Mouse (Mus musculus) fibroblast of lung, adult 2 months (primary cell): ENCODE measurements around the gene Phldb1.

Experiments
- DNase-seq: peaks from one replicate; pipeline ENCODE4 v3.0.0-alpha.2; 2011; ENCODE audit warnings: low read depth

The Phldb1 gene

DNA sequence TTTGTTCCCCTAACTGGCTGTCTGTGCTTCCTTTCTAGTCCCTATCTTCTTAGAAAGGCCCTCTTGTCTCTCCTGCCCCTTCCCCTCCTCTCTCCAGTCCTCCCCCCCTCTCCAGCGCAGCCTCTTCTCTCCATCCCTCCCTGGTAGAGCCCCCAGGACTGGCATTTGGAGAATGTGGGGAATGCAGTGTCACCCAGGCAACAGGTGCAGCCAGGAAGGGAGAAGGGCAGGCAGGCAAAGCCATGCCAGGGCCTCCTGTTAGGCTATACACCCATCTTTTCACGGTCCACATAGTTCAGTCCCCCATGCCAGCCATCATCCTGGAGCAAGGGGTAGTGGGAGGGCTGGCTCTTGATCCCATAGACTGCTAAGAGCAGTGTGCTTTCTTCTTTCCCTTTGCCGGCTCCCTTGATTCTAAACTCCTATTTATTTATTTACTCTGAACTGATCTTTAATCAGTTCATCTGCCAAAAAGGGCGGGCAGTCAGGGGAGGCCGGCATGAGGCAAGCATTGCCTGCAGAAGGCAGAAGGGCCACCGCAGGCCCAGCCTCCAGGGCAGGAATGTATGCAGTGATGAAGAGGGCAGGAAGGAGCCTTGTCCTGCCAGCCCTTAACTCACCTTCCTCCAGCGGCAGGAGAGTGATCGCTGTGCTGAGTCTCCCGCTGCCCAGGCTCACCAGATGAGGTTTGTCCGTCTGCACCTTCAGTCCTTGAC, 8.4 kb downstream of the Phldb1 start:
- DNase-seq, result no peak

DNA sequence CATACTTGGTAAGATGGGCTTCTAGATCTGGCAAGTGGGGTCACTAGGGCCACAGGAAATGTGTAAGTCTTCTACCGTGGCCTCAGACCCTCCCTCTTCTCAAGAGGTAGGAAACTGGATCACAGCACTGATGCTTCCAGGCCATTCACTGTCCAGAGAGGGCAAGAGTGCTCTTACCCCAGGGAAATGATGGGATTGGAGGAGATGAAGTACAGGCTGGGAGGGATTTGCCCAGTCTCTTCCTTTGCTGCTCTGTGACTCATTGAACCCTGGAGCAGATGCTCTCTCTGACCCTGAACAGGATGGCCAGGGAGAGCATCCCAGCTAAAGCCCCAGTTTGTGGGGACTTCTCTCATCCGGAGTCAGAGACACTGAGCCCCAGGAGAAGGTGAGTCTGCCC, 10.3 kb downstream of the Phldb1 start:
- no peak for DNase-seq

DNA sequence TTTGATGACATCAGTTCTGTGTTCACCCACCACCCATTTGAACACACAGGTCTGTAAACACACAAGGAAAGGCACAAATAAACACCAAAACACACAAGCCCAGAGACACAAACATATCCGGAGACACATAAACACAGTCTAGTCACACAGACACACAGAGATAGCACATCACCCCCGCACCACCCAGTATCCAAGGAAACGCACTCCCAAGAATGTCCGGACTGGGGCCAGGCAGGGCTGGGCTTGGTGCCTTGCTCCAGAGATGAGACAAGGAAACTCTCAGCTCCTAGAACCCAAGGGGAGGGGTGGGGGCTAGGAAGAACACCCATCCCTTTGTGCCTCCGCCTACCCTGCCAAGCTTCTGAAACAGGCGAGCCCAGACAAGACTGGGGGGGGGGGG, 10.8 kb downstream of the Phldb1 start:
- no peak for DNase-seq

DNA sequence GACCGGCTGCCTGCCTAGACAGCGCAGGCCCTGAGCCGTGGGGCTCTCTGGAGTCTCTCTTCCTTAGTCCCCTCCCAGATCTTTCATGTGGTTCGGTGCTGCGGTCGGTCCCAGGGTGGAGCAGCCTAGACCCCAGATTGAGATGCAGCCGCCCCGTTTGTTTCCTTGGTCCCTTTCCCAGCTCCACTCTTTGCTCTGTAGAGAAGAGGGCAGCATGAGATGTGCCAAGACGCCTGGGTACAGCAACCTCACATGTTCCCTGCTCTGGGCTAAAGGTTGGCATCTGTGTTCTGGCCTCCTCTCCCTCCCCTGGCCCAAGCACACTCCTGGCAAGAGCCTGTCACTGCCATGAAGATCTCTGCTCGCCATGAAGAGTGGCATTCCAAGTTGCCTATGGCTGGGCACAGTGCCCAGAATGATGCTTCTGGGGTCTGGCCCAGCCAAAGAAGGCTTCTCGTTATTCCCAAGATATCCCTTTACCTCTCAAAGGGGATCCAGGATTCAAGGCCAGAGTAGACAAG, 11.4 kb downstream of the Phldb1 start:
- DNase-seq, result no peak

DNA sequence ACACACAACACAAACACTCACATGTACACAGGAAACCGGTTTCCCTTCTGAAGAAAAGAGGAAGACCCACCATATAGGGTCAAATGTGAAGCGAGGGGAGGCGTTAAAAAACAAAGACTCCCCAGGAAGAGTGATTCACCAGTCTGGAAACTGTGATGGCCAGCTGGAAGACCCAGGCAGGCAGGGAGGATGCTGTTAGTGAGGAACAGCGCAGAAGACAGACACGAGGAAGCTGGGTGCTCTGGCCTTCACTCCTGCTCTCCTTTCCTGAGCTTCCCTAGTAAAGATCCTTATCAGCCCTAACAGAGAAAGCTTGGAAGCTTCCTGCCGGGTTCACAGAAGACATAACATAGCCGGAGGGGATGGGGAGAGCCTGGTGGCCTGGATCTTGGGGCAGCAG, 12.0 kb downstream of the Phldb1 start:
- DNase-seq, result no peak

DNA sequence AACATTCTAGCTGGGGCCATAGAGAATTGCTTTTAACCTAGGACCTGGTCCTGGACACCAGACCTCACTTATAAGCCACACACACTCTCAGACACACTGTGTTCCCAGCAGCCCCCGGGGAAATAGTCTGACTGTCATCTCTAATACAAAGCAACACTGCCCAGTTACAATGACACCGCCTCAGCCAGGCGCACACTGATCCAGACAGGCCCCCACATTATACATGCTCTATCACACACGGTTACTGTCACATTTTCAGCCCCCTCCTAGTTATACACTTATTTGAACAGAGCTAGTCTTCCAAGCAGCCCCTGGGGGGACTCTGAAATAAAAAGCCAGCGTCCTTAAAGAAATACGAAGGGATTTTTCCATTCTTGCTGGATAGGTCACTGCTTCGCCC, 12.4 kb downstream of the Phldb1 start:
- no peak for DNase-seq

DNA sequence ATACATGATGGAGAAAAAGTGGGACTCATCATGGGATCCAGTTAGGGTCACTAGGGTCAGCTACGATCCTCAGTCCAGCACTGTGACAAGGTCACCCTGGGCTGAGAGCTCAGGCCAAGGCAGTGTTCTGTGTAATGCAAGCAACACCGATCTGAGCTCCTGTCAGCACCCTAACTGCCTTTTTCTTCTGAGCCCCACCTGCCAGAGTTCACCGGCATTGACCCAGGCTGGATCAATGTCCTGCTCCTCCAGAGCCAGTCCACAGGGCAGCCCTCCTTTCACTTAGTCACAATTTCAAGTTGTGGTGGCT, 13.2 kb downstream of the Phldb1 start:
- DNase-seq, result no peak

DNA sequence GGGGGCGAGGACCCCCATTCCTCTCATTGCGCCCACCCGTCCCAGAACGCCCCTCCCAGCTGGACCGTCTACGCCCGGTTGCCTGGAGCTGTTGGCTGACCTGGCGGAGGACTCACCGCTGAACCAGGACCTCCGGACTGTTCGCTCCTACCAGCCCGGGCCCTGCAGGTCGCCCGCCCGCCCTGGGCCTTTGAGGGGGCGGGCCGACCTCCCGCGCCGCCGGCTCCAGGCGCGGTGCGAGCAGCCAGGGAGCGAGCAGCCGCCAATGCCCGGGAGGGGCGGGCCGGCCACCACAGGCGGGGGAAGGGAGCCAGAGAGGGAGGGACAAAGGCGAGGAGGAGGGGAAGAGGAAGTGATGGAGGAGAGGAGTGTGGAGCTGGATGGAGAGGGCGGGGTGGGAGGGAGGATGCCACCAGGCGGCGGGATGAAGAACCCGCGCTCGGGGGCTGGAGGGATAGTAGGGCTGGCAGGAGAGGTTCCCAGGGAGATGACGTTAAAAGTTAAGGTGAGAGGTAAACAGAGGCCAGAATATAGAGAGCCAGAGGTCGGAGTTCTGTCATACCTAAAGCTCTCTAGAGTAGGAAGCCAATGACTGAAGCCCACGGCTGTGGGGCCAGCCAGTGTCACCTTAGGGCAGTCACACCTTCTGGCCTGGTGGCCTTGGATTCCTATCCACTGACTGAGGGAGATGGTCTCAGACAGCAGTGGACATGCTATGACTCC, 13.7 kb downstream of the Phldb1 start:
- peak; percentile 78 for DNase-seq

DNA sequence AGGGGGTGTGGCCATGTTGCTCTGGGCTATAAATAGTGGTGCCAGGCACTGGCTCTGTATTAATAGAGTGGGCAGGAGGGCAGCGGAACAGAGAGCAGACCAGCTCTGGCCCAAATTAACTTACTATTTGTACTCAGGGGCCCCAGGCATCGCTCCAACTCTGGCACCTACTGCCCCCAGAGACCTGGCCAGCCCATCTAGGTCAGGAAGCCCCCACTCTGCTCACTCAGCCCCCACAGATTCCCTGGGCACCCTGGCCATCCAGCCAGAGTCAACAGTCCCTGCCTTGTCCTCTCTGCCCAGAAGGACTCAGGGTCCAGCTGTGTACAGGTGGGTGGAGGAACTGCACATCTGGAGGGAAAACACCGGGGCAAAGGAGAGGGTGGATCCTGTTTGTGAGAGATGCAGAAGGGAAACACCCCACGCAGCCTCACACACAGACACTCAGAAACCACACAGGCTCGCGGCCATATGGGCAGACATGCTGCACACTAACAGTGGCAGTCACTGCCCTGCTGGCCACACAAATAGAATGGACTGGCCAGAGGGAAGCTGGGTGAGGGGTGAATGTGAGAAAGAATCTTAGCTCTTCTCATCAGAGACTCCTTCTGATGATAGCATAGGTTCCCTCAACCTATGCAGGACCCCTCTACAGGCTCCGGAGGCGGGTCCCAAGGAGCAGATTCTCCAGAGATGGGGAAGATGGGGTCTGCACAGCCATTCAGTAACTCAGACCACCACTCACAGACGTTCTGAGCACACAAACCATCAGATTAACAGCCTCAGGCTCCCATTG, 14.4 kb downstream of the Phldb1 start:
- no peak for DNase-seq

DNA sequence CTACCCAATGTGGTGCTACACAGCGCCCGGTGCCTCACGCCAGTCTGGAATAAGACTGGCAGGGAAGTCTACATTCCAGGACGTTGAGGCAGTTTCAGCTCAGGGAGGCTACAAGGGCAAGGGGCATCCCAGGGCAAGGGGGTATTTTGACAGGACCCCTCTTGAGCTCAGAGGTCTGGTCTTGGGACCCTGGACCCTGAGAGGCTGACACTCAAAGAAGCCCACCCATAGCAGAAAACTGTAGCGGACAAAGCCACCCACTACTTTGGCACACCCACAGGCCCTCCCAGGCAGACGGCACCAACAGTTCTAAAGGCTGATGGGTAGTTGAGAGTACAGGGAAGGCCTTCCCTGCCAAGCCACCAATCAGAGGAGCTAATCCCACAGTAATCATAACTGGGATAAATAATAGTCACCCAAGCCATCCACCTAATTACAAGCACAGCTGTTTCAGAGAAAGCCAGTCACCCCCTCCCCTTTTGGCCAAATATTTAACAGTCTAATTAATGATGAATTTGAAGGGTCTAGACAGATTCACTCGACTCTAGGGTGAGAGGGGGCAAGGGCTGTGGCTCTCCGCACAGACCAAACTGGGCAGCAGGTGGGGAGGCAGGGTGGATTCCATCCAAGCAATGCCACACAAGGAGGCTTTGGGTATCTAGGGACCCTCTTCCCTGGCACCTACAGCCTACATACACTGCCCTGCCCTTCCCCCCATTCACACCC, 15.2 kb downstream of the Phldb1 start:
- DNase-seq, result no peak

DNA sequence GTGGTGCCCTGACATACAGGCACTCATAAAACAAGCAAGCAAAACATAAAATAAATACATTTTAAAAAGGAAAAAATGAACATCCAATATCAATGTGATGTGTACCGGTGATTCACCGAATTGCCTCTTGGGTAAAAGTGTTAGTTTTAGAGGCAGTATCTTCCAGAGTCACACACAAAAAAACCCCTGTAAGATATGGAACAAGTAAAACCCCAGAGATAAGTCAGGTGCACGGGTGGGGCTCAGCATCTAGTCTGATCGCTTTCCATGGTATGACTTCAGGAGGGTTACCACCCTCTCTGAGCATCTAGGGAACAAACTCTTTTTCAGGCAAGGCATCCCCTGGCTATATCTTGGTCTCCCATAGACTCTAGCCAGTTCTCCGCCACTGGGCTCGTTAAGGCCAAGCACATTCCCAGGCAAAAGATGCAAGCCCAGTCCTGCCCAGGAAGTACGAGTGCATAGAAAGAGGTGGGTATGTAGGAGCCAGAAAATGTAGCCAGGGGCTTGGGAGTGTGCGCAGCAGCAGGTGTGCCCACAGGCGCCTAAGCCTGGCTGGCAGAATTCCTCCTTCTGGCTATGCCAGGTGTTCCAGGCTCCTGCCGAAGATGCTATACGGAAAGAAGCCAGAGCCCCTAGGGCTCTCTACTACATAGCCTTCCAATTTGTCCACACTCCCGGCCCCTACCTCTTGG, 15.9 kb downstream of the Phldb1 start:
- DNase-seq, result no peak

DNA sequence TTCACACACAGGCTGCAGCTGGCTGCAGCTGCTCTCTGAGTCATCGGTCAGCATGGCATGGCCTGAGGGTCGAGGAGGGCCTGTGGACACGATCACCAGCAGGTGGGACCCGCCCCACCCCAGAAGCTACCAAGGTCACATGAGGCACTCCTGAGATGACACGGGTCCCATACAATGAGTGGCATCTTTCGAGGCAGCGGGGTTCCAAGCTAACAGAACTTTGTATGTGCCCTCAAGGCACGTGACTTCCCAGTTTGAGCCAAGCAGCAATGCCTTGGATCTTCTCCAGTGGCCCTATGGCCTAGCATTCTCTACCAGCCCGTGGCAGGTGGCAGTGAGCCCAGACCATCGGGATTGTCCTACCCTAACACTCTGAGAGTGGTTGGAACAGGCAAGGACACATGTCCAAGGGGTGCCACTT, 17.2 kb downstream of the Phldb1 start:
- DNase-seq, result no peak

DNA sequence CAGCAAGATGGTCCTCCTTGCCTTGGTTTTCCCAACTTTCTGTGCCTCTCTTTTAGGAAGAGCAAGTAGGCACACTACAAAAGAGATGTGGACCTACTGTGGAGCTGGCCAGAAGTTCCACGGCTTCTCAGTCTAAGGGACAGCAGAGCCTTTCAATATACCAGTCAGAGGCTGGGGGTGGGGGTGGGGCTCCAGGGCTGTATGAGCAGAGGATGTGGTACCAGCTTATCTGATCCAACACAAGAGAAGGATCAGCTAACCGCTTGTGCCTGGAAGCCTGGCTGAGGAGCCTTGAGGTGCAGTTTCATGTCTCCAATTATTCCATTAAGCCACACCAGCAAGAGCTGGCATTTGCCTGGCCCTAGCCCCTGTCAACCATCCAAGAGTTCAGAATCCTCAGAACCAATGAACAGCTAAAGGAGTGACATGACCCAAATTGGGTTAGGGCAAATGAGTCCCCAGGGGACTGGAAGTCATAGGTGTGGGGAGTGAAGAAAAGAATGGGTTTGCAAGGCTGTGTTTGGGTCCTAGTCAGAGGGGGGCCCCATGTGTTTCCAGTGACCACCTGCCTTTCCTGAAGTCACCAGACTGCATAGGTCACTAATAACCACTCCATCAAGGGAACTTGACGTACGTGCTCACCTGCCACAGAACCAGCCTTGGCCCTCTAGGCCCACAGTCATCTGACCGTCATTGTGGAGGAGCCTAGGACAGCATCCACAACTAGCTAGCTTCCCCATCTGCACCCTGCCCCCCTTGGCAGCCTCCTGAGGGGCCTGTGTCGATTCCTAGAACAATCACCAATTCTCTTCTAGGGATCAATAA, 17.8 kb downstream of the Phldb1 start:
- no peak for DNase-seq

DNA sequence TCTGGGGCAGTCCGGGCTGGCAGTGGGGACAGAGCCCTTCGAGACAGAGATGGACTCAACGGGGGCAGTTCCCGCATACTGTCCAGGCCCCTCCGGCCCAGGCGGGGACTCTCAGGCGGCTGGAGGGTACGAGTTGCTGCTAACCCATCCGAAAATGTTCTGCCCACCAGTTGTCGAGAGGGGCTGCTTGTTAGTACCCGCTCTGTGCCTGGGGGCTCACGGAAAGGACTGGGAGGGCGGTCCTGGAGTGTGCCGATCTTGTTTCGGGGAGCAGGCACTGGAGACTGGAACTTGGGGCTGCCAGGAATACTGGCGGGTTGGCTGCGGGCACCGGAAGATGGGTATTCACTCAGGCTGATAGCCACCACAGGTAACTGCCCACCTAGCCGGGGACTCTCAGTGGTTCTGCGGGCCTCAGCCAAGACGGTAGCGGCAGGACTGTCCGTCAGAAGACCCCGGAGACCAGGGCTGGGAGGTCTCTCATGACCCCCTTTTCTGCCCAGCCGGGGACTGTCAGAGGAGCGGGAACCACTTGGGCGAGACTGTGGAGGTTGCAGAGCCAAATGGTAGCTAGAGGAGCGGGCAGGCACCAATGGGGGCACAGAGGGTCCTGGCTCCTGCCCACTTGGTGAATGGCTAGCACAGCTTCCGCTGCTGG, 19.2 kb downstream of the Phldb1 start:
- no peak for DNase-seq

DNA sequence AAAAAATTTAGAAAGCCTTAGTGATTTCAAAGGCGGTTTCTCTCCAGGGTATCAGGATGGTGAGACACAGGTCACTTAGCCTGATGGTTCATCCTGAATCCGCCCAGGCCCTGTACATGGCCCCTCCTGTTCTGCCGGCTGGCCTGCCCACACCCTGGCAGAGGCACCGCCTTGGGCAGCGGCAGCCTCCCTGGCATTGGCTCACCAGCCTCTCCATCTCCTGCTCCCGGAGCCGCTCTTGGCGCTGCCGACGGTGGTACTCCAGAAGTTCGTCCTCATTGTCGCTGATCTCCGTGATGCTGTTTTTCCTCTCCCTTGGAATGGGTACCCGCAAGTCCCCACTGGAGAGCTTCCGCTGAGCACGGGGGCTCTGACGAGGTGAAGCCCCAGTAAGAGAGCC, 19.9 kb downstream of the Phldb1 start:
- no peak for DNase-seq

DNA sequence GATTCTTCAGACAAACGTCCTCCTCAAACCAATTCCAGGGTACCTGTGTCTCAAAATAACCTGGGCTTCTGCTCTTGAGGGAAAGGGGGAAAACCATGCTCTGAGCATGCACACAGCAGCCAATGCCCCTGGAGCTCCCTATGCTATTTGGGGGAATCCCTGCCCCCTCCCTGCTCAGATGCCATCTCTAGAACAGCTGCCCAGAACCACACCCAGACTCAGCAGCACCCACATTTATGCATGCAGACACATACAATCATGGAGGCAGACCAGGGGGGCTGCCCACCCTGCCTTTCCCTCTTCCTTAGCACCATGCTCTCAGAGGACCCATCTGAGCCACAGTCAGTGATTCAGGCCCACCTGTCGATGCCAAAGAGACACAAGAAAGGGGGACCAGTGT, 21.4 kb downstream of the Phldb1 start:
- no peak for DNase-seq

DNA sequence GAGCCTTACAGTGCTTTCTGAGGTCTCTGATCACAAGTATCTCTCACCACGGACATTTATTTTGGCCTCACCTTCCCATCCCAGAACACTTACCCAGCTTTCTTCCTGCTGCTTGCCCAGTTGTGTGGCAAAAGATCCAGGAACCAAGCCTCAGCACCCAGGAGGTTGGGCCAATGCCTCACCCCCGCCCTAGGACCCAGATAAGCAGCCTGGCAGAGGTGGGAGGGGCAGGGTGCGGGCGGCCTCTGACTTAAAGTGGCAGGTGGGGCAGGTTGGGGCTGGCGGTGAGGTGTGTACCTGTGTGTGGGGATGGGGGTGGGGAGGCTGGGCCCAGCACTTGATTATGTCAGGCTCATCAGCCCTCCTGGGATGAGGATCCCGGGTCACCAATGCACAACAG, 21.9 kb downstream of the Phldb1 start:
- no peak for DNase-seq

DNA sequence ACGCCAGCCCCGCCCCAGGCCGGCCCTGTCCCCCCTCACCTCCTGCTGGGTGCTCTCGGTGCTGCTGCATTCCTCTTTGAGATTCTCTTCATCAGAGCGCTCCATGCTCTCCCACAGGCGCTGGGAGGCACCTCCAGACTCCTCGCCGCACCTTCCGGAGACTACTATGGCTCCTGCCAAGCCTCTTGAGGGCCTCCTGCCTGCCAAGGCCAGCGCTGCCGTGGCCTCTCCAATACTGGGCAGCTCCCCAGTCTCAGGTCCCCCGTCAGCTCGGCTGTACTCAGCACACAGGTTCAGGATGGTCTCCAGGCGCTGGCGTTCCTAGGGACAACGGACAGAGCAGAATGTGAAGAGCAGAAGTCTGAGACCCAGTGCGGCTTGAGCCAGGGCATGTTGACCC, 23.4 kb downstream of the Phldb1 start:
- no peak for DNase-seq

DNA sequence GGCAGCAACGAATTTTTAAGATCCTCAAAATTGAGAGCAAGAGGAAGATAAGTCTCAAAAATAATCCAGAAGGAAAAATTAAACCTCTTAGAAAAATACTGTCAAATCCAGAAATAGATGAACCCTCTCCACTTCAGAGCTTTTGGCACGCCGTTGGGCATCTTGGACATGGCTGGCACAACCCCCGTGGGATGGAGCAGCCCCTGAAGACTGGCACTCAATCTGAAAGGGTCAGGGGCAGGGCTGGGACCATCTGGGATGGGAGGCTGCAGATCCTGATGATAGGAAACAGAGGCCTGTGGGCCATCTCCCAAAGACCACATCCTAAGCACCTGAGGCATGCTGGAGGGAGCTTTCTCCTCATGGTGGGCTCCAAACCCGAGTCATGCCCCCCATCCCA, 24.8 kb downstream of the Phldb1 start:
- no peak for DNase-seq

DNA sequence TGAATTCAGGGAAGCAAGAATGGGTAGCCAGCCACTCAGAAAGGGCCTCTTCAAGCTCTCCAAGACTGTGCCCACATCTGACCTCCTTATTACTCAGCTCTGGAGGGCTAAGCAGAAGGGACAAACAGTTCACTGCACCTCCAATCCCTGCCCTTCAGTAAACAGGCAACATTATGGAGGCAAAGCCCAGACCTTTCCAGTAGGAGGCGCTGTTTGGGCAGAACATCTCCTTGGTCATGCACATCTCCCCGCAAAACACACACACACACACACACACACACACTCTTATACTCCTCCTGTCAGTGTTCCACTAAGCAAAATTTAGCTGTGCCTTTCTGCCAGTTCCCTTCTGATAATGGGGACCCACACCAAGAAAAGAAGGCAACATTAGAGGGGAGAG, 25.4 kb downstream of the Phldb1 start:
- no peak for DNase-seq
